Mouse (Mus musculus) retina, embryonic 14.5 days (tissue): ENCODE measurements at regions not wholly inside any gene's neighbourhood (a gene's known extent, or its start where the extent isn't known, plus 50 kb on each side); places are given as distances from the start of the nearest gene placed in this dataset.

ENCODE experiments used
- DNase-seq: peaks from one replicate; pipeline ENCODE4 v3.0.0-alpha.2; 2015; ENCODE audit warnings: low spot score

GRCm38 (mm10) chr4:137216908-137217497 is 60.3 kb upstream of the Wnt4 start:
- DNase-seq = no peak

- no peak for DNase-seq
Observed at GRCm38 (mm10) chr4:137214573-137214972, 62.7 kb upstream of the Wnt4 start.

- DNase-seq = no peak
Observed at GRCm38 (mm10) chr4:137212846-137213245, 64.4 kb upstream of the Wnt4 start.

GRCm38 (mm10) chr4:137212106-137212505 is 65.2 kb upstream of the Wnt4 start:
- no peak for DNase-seq

- no peak for DNase-seq
Observed at GRCm38 (mm10) chr4:137211288-137211687, 66.0 kb upstream of the Wnt4 start.

GRCm38 (mm10) chr4:137210525-137210924 is 66.8 kb upstream of the Wnt4 start:
- no peak for DNase-seq

GRCm38 (mm10) chr4:137200968-137201367 is 76.3 kb upstream of the Wnt4 start:
- no peak for DNase-seq

GRCm38 (mm10) chr4:137200426-137200825 is 76.9 kb upstream of the Wnt4 start:
- DNase-seq = no peak

- no peak for DNase-seq
Observed at GRCm38 (mm10) chr4:137196491-137196974, 80.8 kb upstream of the Wnt4 start.

GRCm38 (mm10) chr4:137194106-137194505 is 83.2 kb upstream of the Wnt4 start:
- DNase-seq = no peak

- DNase-seq = no peak
Observed at GRCm38 (mm10) chr4:137190625-137191024, 86.7 kb upstream of the Wnt4 start.

GRCm38 (mm10) chr4:137189801-137190200 is 87.5 kb upstream of the Wnt4 start:
- DNase-seq = no peak

- no peak for DNase-seq
Observed at GRCm38 (mm10) chr4:137189058-137189457, 88.2 kb upstream of the Wnt4 start.

GRCm38 (mm10) chr4:137187592-137187991 is 89.7 kb upstream of the Wnt4 start:
- no peak for DNase-seq

- DNase-seq = no peak
Observed at GRCm38 (mm10) chr4:137187051-137187450, 90.2 kb upstream of the Wnt4 start.

- no peak for DNase-seq
Observed at GRCm38 (mm10) chr4:137185001-137185400, 92.3 kb upstream of the Wnt4 start.

GRCm38 (mm10) chr4:137183181-137183850 is 94.0 kb upstream of the Wnt4 start:
- no peak for DNase-seq

- DNase-seq = no peak
Observed at GRCm38 (mm10) chr4:137182547-137182946, 94.7 kb upstream of the Wnt4 start.

- no peak for DNase-seq
Observed at GRCm38 (mm10) chr4:137181252-137181651, 96.0 kb upstream of the Wnt4 start.

- DNase-seq = no peak
Observed at GRCm38 (mm10) chr4:137180083-137180482, 97.2 kb upstream of the Wnt4 start.

GRCm38 (mm10) chr4:137178833-137179232 is 98.5 kb upstream of the Wnt4 start:
- no peak for DNase-seq

- no peak for DNase-seq
Observed at GRCm38 (mm10) chr4:137164933-137165332, 112.4 kb upstream of the Wnt4 start.

GRCm38 (mm10) chr4:137164429-137164828 is 112.9 kb upstream of the Wnt4 start:
- peak; percentile 82 for DNase-seq

- DNase-seq = no peak
Observed at GRCm38 (mm10) chr4:137163962-137164361, 113.3 kb upstream of the Wnt4 start.
